Mouse (Mus musculus): ENCODE results near the gene Tmem104. TPM values are rescaled to one million over a fixed set of nuclear protein-coding genes. Genes with fewer than 3 reads are reported as not detected.
A peak's percentile ranks its signal among the peaks of the same experiment; 100 is the strongest.

Gene Tmem104
- polyA plus RNA-seq, 1 experiment from 2014 or later, result 13.9 TPM

DNA sequence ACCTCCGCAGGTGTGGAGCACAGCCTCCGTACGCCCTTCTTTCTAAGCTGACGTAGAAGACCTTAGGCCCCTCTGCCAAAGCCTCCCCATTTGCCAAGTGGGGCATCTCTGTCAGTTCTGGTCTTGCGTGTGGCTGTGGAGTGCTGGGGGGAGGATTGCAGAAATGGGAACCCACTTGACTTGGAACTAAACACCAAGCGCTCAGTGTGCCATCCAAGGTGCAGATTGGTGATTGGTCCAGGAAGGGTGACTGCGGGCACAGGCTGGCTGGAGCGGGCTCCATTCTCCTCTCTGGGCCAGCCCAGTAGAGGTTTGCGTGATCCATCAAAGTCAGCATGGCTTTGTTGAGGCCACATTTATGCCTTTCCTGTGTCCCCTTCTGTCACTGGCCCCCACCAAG, 15.5 kb downstream of the Tmem104 start:
- no peak overlapping the region for H3K4me2 ChIP-seq (replicated peaks)
- WGBS, result 95% methylated on average over 9 of the region's 9 CpGs
- H3K4me3 ChIP-seq (replicated peaks), result no peak overlapping the region
- peak; percentile 21; the same call in 1 of the 2 replicates for ATAC-seq (ENCODE audit: insufficient number of reproducible peaks, low FRiP score, low TSS enrichment, low read depth)
- H3K9ac ChIP-seq, result no peak overlapping the region
- peaks cover 56% of the 10 kb centered on the region for H3K36me3 ChIP-seq
- no peaks in the 10 kb centered on the region; the same call in 1 of the 2 replicates for H3K27me3 ChIP-seq
- no peaks in the 10 kb centered on the region for H3K4me1 ChIP-seq
- no peak overlapping the region for H3K27ac ChIP-seq (replicated peaks)
- H3K9me3 ChIP-seq (replicated peaks), result no peaks in the 10 kb centered on the region

DNA sequence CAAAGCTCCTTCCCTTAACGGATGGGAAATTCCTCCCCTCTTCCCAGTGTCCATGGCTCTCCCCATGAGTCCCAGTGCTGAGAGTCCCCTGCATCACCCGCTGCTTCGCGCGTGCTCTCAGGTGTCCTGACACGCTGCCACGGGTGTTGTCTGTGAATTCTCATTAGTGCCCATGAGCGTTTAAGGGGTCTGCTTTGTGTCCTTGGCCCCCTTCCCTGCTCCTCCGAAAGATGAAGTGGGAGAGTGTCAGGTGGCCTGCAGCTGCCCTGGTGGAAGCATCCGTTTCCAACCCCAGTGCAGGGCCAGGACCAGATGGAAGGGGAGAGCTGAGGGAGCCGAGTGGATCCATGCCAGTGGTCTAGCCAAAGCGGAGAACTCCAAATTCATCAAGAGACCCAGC, 20.8 kb downstream of the Tmem104 start:
- Histone ChIP-seq H3K36me3 (peaks cover 35% of the 10 kb centered on the region), H3K9ac (no peak overlapping the region), H3K27me3 (no peaks in the 10 kb centered on the region; the same call in 1 of the 2 replicates), H3K4me3 (replicated peaks) (no peak overlapping the region), H3K27ac (replicated peaks) (no peak overlapping the region), H3K9me3 (replicated peaks) (no peaks in the 10 kb centered on the region), H3K4me1 (peaks cover 6% of the 10 kb centered on the region; the same call in 1 of the 2 replicates), H3K4me2 (replicated peaks) (no peak overlapping the region)
- WGBS, result 83% methylated on average over 12 of the region's 12 CpGs
- ATAC-seq (ENCODE audit: insufficient number of reproducible peaks, low FRiP score, low TSS enrichment, low read depth), result no peak

DNA sequence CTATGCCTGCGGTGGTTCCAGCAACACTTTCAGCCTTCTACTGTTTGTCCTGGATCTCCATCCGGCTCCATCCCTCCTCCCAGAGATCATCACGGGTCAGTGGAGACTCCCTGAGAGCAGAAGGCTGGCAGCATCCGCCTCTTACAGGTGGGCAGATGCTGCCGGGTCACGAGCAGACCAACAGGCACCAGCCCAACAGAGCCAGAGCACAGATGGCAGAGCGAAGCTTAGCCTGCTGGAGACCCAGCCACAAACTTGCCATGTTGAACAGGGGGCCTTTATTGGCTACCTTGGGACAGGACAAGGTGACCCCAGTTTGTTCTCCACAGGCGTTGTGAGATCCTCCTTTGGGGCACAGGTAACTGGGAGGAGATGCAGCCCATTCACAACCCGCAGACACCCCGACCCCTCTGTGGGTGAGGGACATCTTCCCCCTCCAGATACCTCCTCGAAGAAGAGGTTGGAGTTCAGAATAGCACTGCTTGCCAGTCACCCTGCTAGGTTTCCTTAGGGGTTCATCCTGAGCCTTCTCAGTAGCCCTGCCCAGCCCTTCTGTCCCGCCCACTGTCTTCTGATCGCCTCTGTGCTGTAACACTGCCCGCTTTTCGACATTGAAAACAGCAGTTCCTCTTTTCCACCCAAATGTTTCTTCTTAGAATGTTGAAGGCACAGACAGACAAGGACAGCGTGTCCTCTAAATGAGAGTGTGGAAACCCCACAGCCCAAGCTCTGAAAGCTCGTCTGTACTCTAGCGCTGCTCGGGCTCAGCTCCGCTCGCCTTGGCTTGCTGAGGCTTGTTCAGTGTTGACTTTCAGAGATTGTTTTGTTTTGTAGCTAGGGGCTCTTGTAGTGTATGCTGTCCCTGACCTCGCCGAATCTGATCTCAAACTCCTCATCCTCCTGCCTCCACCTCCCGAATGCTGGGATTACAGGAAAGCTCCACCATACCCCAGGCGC, 21.8 kb downstream of the Tmem104 start:
- H3K27me3 ChIP-seq, result no peaks in the 10 kb centered on the region
- no peaks in the 10 kb centered on the region for H3K9me3 ChIP-seq (replicated peaks)
- peaks cover 34% of the 10 kb centered on the region for H3K36me3 ChIP-seq
- H3K4me3 ChIP-seq (replicated peaks), result no peak overlapping the region
- H3K4me1 ChIP-seq, result peaks cover 6% of the 10 kb centered on the region; the same call in 1 of the 2 replicates
- 64% methylated on average over 25 of the region's 25 CpGs for WGBS
- H3K4me2 ChIP-seq (replicated peaks), result no peak overlapping the region
- no peak for ATAC-seq (ENCODE audit: insufficient number of reproducible peaks, low FRiP score, low TSS enrichment, low read depth)
- no peak overlapping the region for H3K27ac ChIP-seq (replicated peaks)
- no peak overlapping the region for H3K9ac ChIP-seq

DNA sequence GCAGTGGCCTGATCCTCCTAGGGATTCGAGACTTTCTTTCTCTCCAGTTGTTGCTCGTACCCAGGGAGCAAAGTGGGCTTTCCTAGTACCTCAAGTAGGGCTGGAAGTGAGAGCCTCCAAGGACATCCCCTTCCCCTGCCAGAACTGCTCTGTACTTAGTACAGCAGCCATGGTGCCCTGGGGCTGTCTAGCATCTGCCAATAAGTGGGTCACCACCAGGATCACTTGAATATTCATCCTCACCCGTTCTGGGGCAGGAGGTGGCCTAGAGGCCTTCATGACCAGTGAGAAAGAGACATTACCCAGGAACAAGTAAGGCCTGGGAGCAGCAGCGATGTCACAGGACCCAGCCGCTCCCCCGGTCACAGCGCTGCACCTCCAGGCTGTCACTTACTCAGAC, 22.7 kb downstream of the Tmem104 start:
- ATAC-seq (ENCODE audit: insufficient number of reproducible peaks, low FRiP score, low TSS enrichment, low read depth), result no peak
- Histone ChIP-seq H3K4me2 (replicated peaks) (no peak overlapping the region), H3K9ac (no peak overlapping the region), H3K27ac (replicated peaks) (no peak overlapping the region), H3K27me3 (no peaks in the 10 kb centered on the region), H3K36me3 (peaks cover 29% of the 10 kb centered on the region), H3K4me3 (replicated peaks) (no peak overlapping the region), H3K9me3 (replicated peaks) (no peaks in the 10 kb centered on the region), H3K4me1 (peaks cover 6% of the 10 kb centered on the region; the same call in 1 of the 2 replicates)
- 69% methylated on average over 7 of the region's 7 CpGs for WGBS

GRCm38 (mm10) chr11:115212116-115212515, 24.8 kb downstream of the Tmem104 start:
- ATAC-seq (ENCODE audit: insufficient number of reproducible peaks, low FRiP score, low TSS enrichment, low read depth), result no peak
- H3K4me3 ChIP-seq (replicated peaks), result no peak overlapping the region
- H3K9me3 ChIP-seq (replicated peaks), result no peaks in the 10 kb centered on the region
- no peak overlapping the region for H3K27ac ChIP-seq (replicated peaks)
- no peaks in the 10 kb centered on the region for H3K27me3 ChIP-seq
- peaks cover 6% of the 10 kb centered on the region for H3K4me1 ChIP-seq
- H3K9ac ChIP-seq, result no peak overlapping the region
- H3K36me3 ChIP-seq, result peaks cover 7% of the 10 kb centered on the region
- 46% methylated on average over 13 of the region's 13 CpGs for WGBS
- no peak overlapping the region for H3K4me2 ChIP-seq (replicated peaks)

DNA sequence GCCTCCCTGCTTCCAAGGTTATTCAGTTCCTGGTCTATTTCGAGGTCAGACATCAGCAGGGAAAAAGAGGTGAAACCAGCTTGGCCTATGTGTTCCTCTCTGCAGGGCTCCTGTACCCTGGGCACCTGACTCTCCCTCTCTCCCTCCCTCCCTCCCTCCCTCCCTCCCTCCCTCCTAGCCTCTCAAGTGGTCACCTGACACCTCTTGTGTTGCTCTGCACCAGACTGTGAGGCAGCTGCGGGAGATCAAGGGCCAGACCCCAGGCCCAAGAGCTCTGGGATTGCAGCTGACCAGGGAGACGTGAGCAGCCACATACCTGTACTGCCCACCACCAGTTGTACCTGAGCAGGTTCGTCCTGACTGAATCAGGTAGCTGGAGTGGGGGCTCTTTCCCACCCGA, 27.8 kb downstream of the Tmem104 start:
- no peak for ATAC-seq (ENCODE audit: insufficient number of reproducible peaks, low FRiP score, low TSS enrichment, low read depth)
- Histone ChIP-seq H3K36me3 (0 out of 2 replicates have a peak, but pooled peaks cover 3% of the 10 kb centered on the region), H3K27ac (replicated peaks) (no peak overlapping the region), H3K4me2 (replicated peaks) (no peak overlapping the region), H3K9me3 (replicated peaks) (no peaks in the 10 kb centered on the region), H3K9ac (no peak overlapping the region), H3K4me1 (peaks cover 30% of the 10 kb centered on the region), H3K27me3 (no peaks in the 10 kb centered on the region), H3K4me3 (replicated peaks) (no peak overlapping the region)
- 50% methylated on average over 5 of the region's 5 CpGs for WGBS

GRCm38 (mm10) chr11:115217439-115218410, 30.4 kb downstream of the Tmem104 start:
- WGBS, result 40% methylated on average over 18 of the region's 18 CpGs
- Histone ChIP-seq H3K9ac (no peak overlapping the region), H3K4me1 (peaks cover 34% of the 10 kb centered on the region), H3K4me3 (replicated peaks) (no peak overlapping the region), H3K36me3 (no peaks in the 10 kb centered on the region), H3K4me2 (replicated peaks) (no peak overlapping the region), H3K9me3 (replicated peaks) (no peaks in the 10 kb centered on the region), H3K27me3 (no peaks in the 10 kb centered on the region), H3K27ac (replicated peaks) (no peak overlapping the region)
- no peak for ATAC-seq (ENCODE audit: insufficient number of reproducible peaks, low FRiP score, low TSS enrichment, low read depth)

DNA sequence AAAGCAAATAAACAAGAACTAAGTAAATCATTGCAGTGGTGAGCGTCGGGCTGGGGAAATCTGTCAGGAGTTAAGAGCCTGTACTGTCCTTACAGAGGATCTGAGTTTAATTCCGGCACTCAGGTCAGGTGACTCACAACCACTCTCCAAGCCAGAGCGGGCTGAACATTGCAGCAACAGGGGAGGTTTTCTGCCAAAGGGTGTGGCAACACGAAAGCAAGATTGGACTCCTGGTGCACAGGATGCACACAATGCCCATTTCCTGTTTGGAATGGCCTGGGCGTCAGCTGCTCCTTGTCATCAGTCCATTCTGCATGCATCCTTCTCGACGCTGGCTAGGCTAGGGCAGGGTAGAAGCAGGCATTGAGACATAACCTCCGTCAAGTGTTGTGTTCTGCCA, 32.0 kb downstream of the Tmem104 start:
- no peak overlapping the region for H3K9ac ChIP-seq
- ATAC-seq (ENCODE audit: insufficient number of reproducible peaks, low FRiP score, low TSS enrichment, low read depth), result no peak
- H3K4me1 ChIP-seq, result peaks cover 35% of the 10 kb centered on the region
- no peaks in the 10 kb centered on the region for H3K36me3 ChIP-seq
- no peaks in the 10 kb centered on the region for H3K9me3 ChIP-seq (replicated peaks)
- no peaks in the 10 kb centered on the region; the same call in 1 of the 2 replicates for H3K27me3 ChIP-seq
- no peak overlapping the region for H3K27ac ChIP-seq (replicated peaks)
- H3K4me2 ChIP-seq (replicated peaks), result no peak overlapping the region
- WGBS, result 53% methylated on average over 9 of the region's 9 CpGs
- no peak overlapping the region for H3K4me3 ChIP-seq (replicated peaks)

DNA sequence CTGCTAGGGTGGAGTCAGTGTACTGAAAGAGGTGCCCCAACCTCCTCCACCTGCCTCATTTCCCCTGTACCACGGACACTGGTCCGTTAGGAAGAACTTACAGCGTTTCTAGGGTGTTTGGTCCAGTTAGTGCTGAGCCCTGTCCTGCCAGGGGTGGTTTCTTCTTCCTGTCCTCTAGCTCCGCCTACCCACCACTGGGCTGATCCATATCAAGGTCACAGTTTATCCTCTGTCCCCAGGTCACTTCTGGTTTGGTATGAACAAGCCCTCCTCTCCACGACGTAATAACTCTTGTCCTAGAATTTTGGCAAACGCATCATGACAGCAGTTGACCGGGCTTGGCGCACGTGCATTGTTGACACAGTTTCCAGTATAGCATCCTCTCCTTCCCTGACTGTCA, 32.4 kb downstream of the Tmem104 start:
- Histone ChIP-seq H3K36me3 (no peaks in the 10 kb centered on the region), H3K9me3 (replicated peaks) (no peaks in the 10 kb centered on the region), H3K9ac (no peak overlapping the region), H3K4me2 (replicated peaks) (no peak overlapping the region), H3K27ac (replicated peaks) (no peak overlapping the region), H3K4me3 (replicated peaks) (no peak overlapping the region), H3K4me1 (peaks cover 35% of the 10 kb centered on the region), H3K27me3 (no peaks in the 10 kb centered on the region; the same call in 1 of the 2 replicates)
- ATAC-seq (ENCODE audit: insufficient number of reproducible peaks, low FRiP score, low TSS enrichment, low read depth), result no peak
- WGBS, result 86% methylated on average over 10 of the region's 10 CpGs

DNA sequence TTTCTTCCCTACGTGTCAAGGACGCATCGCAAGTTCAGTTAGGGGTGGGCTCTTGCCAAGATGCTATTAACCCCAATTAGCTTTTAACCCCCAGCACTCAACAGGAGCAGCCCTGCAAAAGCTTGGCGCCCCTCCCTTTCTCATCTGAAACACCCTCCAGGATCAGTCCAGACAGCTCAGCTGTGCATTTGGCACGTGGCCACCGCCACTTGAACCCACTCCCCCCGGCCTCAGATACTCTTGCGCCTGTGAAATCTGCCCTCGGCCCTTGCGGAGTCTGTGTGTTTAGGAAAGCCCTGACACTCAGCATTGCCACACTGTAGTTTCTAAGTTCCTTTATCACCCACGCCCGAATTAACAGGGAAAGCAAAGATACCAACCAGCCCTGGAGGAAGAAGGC, 34.8 kb downstream of the Tmem104 start:
- no peak overlapping the region for H3K4me3 ChIP-seq (replicated peaks)
- H3K36me3 ChIP-seq, result no peaks in the 10 kb centered on the region
- H3K9me3 ChIP-seq (replicated peaks), result no peaks in the 10 kb centered on the region
- WGBS, result 31% methylated on average over 12 of the region's 12 CpGs
- no peak overlapping the region for H3K9ac ChIP-seq
- H3K4me1 ChIP-seq, result peaks cover 39% of the 10 kb centered on the region
- ATAC-seq (ENCODE audit: insufficient number of reproducible peaks, low FRiP score, low TSS enrichment, low read depth), result no peak
- no peaks in the 10 kb centered on the region; the same call in 1 of the 2 replicates for H3K27me3 ChIP-seq
- H3K27ac ChIP-seq (replicated peaks), result no peak overlapping the region
- H3K4me2 ChIP-seq (replicated peaks), result no peak overlapping the region

DNA sequence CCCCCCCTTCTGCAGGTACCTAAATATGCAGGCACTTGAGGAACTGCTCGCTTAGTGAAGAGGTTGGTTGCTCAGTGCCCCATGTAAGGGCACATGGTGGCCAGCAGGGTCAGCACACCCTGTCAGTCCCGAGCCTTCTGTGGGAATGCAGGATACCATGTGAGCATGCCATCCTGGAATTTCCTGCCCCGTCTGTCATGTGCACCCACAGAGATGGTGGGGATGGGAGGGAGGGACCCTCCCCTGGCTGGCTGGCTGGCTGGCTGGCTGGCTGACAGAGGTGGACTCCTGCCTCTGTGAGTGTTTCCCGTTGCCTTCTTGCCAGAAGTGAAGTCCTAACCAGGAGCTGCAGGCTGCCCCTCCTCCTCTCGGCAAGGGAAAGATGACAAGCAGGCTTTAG, 35.3 kb downstream of the Tmem104 start:
- Histone ChIP-seq H3K4me3 (replicated peaks) (no peak overlapping the region), H3K27ac (replicated peaks) (no peak overlapping the region), H3K27me3 (no peaks in the 10 kb centered on the region; the same call in 1 of the 2 replicates), H3K4me2 (replicated peaks) (no peak overlapping the region), H3K9ac (no peak overlapping the region), H3K9me3 (replicated peaks) (no peaks in the 10 kb centered on the region), H3K4me1 (peaks cover 37% of the 10 kb centered on the region), H3K36me3 (no peaks in the 10 kb centered on the region)
- WGBS, result 20% methylated on average over 5 of the region's 5 CpGs
- no peak for ATAC-seq (ENCODE audit: insufficient number of reproducible peaks, low FRiP score, low TSS enrichment, low read depth)

Data from embryonic facial prominence, embryonic 15.5 days (tissue).